Mouse (Mus musculus) liver, embryonic 14.5 days (tissue): ENCODE results near the gene Dynlt1c.
"Not testable (repeated sequence)": the region's sequence is repeated elsewhere in the genome, so short reads cannot be mapped to it uniquely, and the experiment has no call there.

Experiments
- CTCF ChIP-seq: IDR thresholded peaks from 2 replicates; pipeline ENCODE4 v1.5.1; 2016; ENCODE audit warnings: antibody characterized with exemption, low read depth, control low read depth
- EP300 ChIP-seq: IDR thresholded peaks from 2 replicates; pipeline ENCODE4 v1.6.1; 2016; ENCODE audit warnings: antibody characterized with exemption, low read depth

GRCm38 (mm10) chr17:6638444-6638843, 37.0 kb downstream of the Dynlt1c start:
- TF ChIP-seq CTCF, EP300: not testable (repeated sequence)
